Mouse (Mus musculus) adrenal gland, postnatal 10 days (tissue): ENCODE results near the gene Tmem220. TPM values are rescaled to one million over a fixed set of nuclear protein-coding genes. Genes with fewer than 3 reads are reported as not detected.

Source experiments
- DNase-seq: peaks from one replicate; pipeline ENCODE4 v3.0.0; 2021; ENCODE audit warnings: mixed read lengths
- long read RNA-seq, 2 experiments: library from polyadenylated mRNA; stranded (forward); transcript quantifications; one replicate each; pipeline ENCODE4 v2.0.0; 2021
- total RNA-seq, 2 experiments: library from RNA; stranded (reverse); gene quantifications; 2 replicates each; pipeline ENCODE4 v1.2.3; 2021

Tmem220 gene
- total RNA-seq: 1 to 10 TPM; 5.2 to 6.1 TPM
- long read RNA-seq, experiment 1, transcript Tmem220-201 (6 exons, 1,597 nt): major isoform, 11 of 17 reads
- long read RNA-seq, experiment 1, partial matches to known transcripts: 1 of 17 reads
- long read RNA-seq, experiment 1, other reads (novel, unspliced or antisense): 5 of 17 reads
- long read RNA-seq, experiment 2, transcript Tmem220-201 (6 exons, 1,597 nt): major isoform, 5 of 7 reads
- long read RNA-seq, experiment 2, partial matches to known transcripts: 1 of 7 reads
- long read RNA-seq, experiment 2, other reads (novel, unspliced or antisense): 1 of 7 reads

DNA sequence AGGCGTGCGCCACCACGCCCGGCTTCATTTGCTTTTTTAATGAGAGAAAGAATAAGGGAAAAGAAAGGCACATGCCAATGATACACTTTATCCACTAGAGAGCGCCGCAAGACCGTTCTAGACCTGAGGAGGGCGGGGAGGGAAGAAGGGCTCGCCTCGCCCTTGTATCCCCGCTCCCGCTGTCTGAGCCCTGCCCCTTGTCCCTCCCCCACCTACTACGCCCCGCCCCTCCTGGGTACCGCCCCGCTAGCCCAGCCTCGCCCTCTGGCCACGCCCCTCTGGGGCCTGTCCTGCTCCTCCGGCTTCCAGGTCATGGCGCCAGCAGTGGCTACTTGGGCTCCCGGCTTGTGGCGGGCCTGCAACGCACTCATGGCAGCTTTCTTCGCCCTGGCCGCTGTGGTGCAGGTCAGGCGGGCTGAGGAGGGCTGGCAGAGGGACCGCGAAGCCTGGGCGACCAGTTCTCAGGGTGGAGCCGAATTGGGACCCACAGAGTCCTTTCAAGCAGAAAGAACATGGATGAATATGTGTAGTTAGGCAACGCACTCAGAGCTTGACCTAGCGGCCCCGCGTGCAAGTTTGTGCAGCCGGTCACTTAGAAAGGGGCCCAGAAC, at the start of gene Tmem220:
Gene Tmem220 (plus strand): TSS at position 288 of the 611 bp plus-strand sequence.
- DNase-seq: peak; percentile 98

DNA sequence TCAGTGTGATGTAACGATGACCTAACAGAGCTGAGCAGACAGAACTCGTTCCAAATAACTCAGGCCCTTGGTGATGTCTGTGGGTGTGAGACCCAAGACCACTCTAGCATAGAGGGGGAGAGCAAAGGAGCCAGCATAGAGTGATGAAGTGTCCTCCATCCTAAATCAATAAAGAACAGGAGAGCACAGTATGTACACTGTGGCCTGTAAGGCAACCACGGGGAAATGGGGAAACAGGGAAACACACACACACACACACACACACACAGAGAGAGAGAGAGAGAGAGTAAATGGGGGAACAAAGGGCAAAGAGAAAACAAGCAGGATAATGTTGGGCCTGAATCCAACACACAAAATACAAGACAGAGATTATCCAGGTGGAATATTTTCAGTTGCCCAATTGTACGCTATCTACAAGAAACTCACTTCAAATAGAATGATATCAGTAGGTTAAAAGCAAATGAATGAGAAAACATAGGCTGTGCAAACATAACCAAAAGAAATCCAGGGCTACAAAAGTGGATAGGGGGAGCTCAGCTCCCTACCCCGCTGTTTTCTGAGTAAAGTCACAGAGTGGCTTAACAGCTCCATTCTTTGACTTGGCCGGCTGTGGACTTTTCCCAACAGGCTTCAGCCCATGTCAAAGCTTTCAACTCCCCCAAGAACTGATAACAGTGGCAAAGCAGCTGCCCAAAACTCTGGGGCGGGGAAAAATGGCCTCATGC, 49.2 kb upstream of the Tmem220 start:
- no peak for DNase-seq

DNA sequence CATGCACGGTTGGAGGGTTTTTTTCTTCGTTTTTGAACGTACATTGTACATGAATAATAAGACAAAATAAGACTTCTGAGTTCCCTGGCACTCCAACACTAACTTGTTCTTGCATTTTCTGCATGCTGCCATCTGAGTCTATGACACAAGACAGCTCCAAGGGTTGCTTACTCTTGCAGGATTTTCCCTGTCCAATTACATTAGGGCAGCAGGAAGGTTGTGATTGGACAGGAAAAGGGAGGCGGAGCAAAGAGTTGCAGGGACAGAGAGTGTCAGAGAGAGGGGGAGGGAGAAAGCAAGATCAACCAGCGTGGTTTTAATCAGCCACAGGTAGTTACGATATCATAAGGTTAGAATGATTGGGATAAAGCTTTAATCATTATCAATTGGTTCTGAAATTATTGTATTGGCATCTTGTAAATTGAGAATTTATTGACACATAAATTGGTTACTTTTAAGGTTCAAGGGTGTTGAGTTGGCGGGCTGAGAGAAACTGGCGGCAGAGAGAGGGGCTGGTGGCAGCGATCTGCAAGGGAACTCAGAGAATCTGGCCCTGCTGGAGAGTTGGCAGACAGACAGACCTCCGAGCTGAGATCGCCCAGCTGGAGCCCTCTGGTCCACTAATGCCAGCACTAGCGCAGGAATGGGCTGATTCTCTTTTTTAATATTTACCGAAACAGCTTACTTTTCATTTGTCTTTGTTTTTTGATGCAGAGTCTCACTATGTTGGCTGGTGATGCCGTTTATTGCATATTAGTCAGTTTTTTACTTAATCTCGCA, 43.4 kb upstream of the Tmem220 start:
- no peak for DNase-seq

DNA sequence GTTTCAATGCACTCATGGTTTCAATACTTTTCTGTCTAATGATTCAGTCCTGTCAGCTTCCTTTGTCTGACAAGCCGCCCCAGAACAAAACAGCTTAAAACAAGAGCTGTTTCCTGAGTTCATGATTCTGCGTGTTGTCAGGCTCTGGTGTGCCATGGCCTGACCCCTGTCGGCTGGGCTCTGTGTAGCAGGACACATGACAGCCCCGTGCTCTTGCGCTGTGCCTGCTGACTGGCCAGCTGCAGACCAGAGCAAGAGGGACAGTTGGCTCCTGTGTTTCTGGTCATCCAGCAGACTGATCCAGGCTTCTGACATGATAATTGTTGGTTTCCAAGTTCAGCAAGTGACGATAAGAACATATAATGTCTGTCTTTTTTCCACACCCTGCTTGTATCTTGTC, 42.2 kb upstream of the Tmem220 start:
- DNase-seq: peak; percentile 63

DNA sequence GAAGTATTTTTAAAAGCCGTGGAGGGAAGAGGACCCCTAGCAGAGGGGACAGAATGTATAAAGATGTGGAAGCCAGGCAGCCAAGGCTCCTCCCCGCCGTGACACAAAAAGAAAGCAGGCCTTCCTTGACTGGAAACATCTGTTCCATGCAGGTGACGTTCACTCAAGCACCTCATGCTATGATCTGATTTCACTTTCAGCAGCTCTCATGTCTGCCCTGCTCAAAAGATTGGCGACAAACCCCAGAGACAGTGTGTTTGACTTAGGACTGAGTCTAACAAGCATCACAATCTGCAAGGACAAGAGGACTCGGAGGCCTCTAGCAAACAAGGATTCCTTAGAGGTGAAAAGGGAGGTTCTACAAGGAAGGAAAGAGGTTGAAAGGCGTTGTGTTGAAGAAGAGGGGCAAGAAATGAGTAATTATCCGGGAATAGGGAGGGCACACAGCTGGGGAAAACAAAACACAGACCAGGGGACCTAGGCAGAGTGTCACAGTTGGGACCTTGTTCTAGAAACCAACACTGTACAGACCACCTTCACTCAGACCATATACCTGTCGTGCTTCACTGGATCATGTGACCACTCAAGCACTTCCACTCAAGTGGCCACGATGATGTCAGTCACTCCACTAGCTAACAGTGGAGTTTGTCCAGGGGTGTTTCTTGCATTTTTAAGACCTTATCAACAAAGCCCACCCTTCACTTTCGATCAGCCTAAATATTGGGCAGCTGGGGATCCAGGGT, 41.4 kb upstream of the Tmem220 start:
- no peak for DNase-seq

DNA sequence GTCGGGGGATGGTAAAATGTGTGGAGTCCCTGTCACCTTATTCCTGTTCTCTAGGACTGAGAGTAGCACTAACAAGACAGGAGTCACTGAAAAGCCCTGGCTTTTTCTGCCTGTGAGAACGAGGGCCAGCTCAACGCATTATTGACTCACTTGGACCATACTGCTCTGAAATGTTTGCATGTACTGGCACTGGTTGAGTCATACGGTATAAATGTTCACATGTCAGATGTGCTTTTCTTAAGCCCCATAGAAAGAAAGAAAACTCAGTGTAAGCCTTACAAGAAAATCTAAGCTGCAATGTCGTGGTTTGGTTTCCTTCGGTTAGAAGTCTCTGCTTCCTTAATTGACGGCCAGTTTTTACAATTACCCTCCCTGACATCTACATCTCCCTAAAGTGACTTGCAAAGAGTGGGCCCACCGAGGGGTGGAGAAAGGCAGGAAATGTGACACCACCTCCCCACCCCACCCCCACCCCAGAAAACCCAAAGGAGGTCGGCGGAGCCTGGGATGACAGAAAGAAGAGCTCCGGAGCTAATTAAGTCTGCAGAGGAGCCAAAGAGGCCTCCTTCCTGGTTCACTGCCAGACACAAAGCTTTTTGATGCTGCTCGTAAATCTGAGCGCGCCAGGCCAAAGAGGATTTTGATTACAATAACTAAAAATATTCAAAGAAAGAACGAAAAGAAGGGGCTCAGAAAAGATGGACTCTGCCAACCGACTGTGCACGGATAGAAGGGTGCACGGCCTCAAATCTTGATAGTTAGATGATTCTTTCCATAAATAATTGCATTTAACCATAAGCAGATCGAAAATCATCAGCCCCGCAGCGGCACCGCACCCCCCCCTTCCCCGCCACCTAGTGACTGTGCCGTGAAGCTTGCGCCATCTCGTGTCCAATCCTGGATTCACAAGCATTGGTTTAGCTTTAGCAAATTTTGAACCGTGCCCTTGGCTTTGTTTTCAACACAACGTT, 40.5 kb upstream of the Tmem220 start:
- peak; percentile 85 for DNase-seq

DNA sequence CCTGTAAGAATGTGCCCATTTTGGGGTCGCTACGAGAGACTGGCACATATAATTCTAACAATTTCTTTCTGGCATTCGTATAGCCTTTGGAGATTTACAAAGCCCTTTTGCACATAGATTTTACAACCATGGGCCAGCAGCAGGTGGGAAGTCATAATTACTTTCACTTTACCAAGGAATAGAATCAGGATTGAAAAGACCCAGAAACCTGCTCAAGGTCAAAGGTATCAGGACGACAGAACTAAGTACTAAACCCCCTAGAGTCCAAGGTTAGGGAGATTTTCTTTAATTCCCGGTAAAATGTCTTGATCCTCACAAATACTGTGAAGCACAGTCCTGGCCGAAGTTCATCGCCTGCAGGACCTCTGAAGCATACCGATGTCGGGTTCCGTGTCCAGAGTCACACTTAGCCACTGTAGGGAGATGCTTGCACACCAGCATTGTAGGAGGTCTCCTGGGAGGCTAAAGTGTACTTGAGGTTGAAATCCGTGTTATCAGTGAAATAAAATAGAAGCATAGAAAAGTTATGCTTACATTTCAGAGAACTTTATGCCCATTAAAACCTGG, 39.7 kb upstream of the Tmem220 start:
- peak; percentile 24 for DNase-seq

DNA sequence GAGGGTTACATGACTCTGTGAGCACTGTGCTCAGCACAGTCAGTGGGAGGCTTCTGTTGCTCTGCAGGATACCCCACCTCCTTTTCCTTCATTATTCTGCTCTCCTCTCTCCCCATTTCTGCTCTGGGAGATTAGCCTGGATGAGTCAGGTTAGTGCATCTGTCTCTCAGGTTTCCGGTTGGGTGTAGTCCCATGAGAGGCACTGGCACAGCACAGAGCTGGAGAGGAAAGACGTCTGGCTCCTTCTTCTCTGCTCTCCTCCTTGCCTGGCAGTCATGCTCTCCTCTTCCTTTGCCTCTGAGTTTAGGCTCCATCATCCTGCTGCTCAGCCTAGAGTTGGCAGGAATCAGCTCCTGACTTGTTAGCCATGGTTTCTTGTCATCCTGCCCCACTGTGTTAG, 32.8 kb upstream of the Tmem220 start:
- DNase-seq: no peak

DNA sequence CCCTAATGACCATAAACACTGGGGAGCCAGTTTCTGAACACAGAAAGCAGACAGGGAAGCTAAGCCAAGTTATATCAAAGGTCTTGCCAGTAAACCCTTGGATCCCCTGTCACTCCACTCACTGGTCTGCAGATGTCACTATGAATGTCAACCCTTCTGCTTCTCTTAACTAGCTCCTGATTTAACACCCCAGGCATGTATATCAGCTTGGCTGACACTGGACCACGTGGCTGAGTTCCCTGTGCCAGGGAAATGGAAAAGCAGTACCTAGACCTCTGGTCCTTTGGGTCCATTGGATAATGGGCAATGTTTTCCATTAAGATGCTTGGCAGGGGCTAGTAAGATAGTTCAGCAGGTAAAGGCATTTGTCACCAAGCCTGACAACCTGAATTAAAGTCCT, 31.3 kb upstream of the Tmem220 start:
- DNase-seq: no peak

DNA sequence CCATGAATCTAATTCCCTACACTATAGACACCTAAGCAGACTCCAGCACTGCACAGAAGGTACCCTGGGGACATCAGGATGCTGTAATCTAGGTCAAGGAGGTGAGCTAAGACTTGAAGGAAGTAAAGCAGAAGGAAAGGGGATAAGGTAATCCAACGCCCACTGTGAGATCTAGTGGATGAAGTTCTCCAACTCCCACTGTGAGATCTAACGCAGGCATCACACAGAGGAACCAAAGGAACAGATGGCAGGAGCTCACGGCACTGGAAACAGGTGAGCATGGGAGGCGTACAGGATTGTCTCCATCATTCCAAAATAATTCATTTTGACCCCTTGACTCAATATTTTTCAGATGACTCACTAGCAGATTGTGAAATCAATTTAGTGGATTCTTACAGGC, 28.5 kb upstream of the Tmem220 start:
- DNase-seq: no peak

DNA sequence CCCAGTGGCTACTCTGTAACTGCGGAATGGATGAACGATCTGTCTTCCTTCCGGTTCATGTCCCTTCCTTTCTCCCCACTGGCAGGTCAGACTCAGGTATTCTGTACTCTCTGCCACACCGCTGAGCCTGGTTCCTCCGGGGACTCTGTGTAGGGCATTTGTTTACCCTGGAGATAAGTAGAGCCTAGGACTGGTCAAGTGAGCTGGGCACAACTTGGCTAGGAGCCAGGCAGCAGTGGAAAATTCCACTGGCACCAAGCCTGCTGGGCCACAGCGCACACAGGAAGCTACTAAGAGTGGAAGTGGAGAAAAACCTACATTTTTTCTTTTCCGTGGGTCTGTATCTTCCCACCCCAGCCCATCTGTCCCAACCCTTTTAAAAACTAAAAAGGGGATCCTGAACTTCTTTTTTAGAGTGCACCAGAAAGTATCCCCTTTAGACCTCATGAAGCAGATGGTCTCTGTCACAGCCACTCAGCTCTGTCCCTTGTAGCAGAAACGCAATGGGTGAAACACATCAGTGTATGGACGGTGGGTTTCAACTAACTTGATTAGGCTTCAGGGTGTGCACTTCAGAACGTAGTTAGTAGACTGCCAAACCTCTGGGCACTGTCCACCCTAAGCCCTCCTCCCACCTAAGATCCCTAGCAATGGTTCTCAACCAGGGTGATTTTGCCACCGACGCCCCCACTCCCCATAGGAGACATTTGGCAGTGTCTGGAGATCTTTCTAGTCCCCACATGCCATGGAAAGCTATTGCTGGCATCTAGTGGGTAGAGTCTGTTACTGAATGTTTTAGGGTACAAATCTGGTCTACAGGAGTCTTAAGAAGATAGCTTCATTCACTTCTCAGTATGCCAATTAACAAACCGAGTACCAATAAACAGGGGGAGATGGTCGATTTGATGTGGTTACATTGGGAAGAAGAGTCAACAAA, 26.2 kb upstream of the Tmem220 start:
- DNase-seq: peak; percentile 91

DNA sequence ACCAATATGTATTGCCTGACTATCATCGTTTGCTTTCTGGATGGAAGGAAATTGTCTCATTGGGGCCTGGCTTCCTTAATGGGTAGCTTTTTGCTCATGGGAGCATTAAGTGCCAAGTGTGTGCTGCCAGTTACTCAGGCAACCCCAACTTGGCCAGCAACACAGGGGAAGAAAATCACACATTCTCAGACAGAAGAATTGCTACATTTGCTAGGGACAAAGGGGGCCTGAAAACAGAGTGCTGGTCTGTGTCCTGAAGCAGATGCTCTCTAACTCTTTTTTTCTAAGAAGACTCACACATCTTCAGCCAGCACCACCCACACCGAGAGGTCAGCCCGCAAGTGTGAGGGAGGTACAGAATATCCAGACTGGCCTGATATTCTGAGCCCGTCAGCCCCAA, 24.3 kb upstream of the Tmem220 start:
- DNase-seq: no peak

DNA sequence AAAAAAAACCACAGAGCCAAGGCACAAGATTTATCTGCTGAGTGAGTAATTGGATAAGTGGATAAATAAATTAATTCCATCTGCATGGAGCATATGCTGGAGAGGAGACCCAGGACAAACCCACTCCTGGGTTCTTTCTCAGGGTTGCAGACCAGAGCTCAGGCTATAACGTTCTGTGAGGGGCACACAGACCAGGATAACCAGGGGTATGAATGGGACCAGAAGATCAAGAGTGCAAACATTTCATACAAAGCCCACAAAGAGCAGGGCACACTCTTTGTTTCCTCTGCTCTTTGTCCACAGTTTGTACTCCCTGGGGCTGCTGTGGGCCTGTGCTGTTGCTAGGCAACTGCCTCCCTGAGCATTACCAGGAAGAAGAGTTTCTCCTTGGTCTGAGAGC, 23.2 kb upstream of the Tmem220 start:
- DNase-seq: no peak

DNA sequence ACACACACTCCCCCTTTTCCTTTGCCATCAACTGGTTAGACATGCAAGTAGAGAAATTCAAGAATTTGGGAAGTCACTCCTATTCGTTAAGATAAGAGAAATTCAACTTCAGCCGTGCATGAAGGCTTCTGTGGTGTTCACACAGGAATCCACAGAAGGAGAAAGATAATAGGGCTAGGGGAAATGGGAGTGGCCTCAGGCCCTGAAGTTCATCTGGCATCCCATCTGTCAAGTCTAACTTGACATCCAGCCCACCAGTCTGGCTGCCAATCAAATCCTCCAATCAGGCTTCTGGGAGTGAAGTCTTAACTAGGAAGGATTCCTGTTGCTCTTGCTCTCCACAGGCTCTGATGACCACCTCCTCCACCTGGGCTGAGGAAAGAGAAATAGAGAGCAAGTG, 22.0 kb upstream of the Tmem220 start:
- DNase-seq: no peak

DNA sequence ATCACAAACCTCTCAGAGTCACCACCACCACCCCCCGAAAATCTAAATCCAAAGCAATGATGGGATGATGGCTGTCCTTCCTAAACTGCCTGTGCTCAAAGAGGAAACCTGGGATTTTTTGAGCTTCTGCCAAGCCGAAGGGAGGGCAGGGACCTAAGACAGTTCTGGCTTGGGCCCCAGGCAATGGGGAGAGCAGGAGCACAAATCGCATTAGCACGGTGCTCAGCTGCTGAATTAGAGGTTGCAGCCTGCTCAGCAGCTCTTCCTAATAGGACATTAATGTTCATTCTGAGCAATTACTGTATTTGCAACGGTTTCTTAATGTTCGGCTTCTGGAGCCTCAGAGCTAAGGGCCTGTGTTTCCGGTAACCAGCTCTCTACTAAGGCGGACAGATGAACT, 17.0 kb upstream of the Tmem220 start:
- no peak for DNase-seq

DNA sequence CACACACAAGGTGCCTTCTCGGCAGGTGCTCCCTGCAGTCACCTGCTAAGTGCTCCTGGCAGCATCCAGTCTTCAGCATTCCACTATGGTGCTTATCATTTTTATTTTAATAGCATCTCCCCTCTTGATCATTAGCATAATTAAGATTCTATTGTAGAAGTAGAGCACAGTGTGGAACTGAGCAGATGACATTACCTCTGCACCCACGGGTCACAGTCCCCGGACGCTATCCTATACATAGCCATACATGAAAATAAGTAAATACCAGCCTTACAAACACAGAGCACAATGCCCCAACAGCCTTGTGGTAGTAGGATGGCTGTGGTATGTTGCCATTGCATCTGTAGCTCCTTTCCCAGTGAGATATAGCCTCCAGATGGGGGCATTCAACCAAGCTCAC, 16.4 kb upstream of the Tmem220 start:
- DNase-seq: no peak

DNA sequence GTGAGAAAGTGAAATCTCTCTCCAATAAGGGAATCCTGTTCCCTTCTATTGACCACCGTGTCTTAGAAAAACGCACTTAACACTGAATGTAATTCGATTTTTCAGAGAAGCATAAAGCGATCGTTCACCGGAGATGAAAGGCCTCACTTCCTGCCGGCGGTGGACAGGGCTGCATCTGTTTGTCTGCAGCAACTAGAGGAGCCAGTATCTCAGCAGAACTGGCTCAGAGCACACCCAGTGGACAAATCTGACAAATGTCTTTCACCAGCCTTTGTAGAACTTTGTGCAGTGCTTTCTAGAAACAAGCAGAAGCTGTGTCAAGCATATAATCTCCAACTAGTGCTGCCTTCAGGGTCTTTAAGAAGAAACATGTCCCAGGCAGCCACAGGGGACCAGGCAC, 14.5 kb upstream of the Tmem220 start:
- peak; percentile 42 for DNase-seq

DNA sequence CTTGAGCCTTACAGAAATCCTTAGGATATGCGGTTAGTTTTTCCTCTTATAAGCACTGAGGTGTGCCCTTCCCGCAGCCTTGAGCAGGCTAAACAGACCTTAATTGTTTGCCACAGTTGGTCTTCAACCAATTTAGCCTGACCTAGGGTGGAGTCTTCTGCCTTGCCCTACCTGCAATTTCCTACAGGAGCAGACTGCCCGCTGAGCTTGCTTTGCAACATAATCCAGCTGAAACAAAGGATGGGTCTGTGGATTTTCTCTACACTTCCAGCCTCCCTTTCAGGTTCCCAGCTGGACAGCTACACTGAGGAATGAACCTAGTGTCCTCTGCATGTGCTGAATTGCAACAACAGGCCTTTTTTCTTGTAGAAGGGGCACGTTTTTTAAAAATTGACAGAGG, 13.3 kb upstream of the Tmem220 start:
- no peak for DNase-seq
